Mouse (Mus musculus): ENCODE data around the gene Pf4. TPM values are rescaled to one million over a fixed set of nuclear protein-coding genes. Genes with fewer than 3 reads are reported as not detected.

Gene Pf4
- 4.8 TPM for polyA plus RNA-seq (2014; fragmentation: Illumina TruSeq; extraction: RNeasy Lipid Tissue Mini Kit (QIAGEN cat#74804); ENCODE audit: low read depth, low replicate concordance)

DNA sequence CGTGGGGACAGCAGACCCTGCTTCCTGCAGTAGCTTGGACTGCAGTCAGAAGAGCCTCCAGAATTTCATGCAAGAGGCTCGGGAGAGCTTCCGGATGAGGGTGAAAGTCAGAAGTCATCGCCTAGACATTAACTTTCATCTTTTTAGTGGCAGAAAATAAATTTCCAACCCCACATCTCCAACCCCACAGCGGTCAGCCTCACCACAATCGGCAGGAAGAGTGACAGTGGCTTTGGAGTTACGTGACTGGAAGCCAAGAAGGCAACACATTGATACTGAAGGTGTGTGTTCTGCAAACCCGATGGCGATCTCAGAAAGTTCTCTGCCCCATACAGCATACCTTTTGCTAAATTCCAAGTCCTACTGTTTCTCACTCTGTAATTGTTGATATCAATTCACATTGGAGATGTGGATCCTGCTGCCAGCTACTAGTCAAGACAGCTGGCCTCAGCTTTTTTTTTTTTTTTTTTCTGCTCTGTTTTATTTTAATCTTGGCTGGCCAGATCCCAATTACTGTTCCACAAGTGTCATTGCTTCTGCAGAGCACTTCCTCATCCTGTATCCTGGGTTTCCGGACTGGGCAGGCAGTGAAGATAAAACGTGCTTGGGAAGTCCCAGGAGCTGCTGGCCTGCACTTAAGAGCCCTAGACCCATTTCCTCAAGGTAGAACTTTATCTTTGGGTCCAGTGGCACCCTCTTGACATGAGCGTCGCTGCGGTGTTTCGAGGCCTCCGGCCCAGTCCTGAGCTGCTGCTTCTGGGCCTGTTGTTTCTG is at the start of gene Pf4:
Gene Pf4 (plus strand): TSS at position 556 of the 774 bp plus-strand sequence.

DNA sequence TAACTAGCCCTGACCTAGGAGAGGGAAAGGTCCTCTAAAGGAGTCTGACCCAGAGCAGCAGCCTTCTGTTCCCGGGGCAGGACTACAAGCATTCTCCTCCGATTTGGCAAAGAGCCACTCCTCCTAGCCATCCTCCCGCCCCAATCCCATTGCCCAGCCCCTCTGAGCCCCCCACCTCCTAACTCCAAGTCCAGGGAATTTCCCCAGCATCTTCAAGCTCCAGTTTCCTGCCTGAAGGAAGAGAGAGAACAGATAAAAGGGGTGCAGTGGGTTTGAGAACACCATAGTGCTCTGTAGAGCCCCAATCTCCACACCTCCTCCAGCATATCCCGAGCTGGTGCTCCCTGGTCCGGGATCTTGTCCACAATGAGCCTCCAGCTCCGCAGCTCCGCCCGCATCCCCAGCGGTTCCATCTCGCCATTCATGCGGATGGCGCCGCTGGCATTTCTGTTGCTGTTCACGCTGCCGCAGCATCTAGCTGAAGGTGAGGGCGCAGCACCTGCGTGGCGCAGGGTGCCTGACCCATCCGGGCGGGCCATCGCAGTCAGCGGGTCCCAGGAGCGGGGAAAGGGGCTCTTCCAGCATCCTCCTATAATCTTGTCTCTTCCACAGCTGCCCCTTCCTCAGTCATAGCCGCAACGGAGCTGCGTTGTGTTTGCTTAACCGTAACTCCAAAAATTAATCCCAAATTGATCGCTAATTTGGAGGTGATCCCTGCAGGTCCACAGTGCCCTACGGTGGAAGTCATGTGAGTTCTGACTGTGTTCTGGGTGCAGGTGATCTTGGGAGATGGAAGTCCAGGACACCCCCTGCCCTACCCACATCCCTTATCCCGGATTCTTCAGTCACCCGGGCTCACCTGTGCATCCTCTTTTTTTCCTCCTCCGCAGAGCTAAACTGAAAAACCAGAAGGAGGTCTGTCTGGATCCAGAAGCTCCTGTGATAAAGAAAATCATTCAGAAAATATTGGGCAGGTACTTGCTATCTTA is 12.9 kb upstream of the Pf4 start, which contains the start of gene Cxcl5:
Gene Cxcl5 (plus strand): TSS at position 284 of the 989 bp plus-strand sequence.

DNA sequence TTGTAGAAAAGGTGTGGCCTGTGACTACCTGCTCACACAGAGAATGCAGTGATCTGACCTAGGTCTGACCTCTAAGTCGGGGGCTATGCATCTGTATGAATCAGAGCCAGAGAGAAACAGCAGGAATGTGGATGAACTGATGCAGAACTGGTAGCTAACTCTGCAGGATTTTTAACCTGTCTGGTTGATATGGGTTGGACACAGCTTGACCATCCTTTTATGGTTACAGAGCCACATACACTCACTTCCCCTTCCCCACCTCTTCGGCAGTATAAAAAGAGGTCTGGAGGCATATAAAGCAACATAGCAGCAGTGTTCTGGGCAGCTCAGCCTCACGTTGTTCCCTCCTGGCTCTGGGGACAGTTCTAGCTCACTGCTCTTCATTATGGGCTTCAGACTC is 4.0 kb upstream of the Pf4 start, which contains the start of gene Ppbp:
Gene Ppbp (plus strand): TSS at position 301 of the 400 bp plus-strand sequence.

DNA sequence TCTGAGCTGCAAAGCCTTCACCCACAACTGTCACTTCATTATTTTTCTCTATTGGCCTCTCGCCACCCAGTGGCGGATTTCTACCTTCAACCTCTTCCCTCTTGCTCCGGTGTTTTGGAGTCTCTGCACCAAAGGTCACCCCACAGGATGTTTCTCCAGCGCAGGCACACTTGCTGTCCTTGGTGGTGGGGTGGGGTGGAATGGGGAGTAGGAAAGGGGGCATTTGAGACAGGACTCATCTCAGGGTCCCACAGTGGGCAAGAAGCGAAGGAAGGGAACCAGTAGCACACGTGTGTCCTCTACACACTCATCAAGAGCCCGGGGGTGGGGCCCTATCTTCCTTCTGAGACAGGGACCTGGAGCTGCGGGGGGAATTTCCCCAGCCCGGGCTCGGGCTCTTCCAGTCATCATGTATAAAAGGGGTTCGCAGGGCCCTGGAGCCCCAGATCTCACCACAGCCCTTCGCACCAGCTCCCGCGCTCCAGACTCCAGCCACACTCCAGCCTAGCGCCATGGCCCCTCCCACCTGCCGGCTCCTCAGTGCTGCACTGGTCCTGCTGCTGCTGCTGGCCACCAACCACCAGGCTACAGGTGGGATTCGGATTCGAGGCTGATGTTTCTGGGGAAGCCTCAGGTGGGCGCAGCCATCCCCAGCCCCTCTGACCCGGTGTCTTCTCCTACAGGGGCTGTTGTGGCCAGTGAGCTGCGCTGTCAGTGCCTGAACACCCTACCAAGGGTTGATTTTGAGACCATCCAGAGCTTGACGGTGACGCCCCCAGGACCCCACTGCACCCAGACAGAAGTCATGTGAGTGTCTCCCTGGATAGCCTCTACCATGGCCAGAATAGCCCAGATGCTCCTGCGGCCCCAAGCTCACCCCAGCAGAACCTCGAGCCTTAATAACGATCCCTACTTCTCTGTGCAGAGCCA is 13.7 kb downstream of the Pf4 start, which contains the start of gene Cxcl3:
Gene Cxcl3 (plus strand): TSS at position 445 of the 930 bp plus-strand sequence.

DNA sequence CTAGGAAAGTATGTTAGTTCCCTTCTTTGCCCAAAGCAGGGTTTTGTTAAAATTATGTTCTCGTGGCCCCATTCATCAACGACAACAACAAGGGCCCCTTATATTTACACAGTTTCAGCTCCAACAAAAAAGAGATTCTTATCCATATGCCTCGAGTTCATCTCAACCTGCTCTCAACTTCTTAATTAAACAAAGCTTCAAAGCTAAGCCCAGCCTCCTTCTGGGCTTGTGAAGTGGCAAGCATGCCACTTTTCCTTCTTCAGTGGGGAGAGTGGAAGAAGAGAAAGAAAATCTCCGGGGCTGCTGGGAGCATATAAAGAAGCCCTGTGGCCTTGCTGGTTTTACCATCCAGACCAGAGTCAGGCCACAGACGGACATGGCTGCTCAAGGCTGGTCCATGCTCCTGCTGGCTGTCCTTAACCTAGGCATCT is 22.0 kb downstream of the Pf4 start, which contains the start of gene Cxcl15:
Gene Cxcl15 (plus strand): TSS at position 340 of the 431 bp plus-strand sequence.

Other genes starting within 250 kb of the Pf4 start
- gene 5830473C10Rik, start 211.3 kb upstream of the Pf4 start, polyA plus RNA-seq (2014; fragmentation: Illumina TruSeq; extraction: RNeasy Lipid Tissue Mini Kit (QIAGEN cat#74804); ENCODE audit: low read depth, low replicate concordance), result not detected
- 0.90 TPM for gene Rassf6, start 131.8 kb upstream of the Pf4 start, polyA plus RNA-seq (2014; fragmentation: Illumina TruSeq; extraction: RNeasy Lipid Tissue Mini Kit (QIAGEN cat#74804); ENCODE audit: low read depth, low replicate concordance)
- gene Cxcl5, start 13.1 kb upstream of the Pf4 start, polyA plus RNA-seq (2014; fragmentation: Illumina TruSeq; extraction: RNeasy Lipid Tissue Mini Kit (QIAGEN cat#74804); ENCODE audit: low read depth, low replicate concordance), result not detected
- not detected for gene Ppbp, start 3.9 kb upstream of the Pf4 start, polyA plus RNA-seq (2014; fragmentation: Illumina TruSeq; extraction: RNeasy Lipid Tissue Mini Kit (QIAGEN cat#74804); ENCODE audit: low read depth, low replicate concordance)
- not detected for gene Cxcl3, start 13.7 kb downstream of the Pf4 start, polyA plus RNA-seq (2014; fragmentation: Illumina TruSeq; extraction: RNeasy Lipid Tissue Mini Kit (QIAGEN cat#74804); ENCODE audit: low read depth, low replicate concordance)
- gene Cxcl15, start 22.1 kb downstream of the Pf4 start, polyA plus RNA-seq (2014; fragmentation: Illumina TruSeq; extraction: RNeasy Lipid Tissue Mini Kit (QIAGEN cat#74804); ENCODE audit: low read depth, low replicate concordance), result not detected
- 0.41 TPM for gene Cxcl1, start 118.8 kb downstream of the Pf4 start, polyA plus RNA-seq (2014; fragmentation: Illumina TruSeq; extraction: RNeasy Lipid Tissue Mini Kit (QIAGEN cat#74804); ENCODE audit: low read depth, low replicate concordance)
- not detected for gene Cxcl2, start 131.4 kb downstream of the Pf4 start, polyA plus RNA-seq (2014; fragmentation: Illumina TruSeq; extraction: RNeasy Lipid Tissue Mini Kit (QIAGEN cat#74804); ENCODE audit: low read depth, low replicate concordance)
- 16.0 TPM for gene Mthfd2l, start 158.7 kb downstream of the Pf4 start, polyA plus RNA-seq (2014; fragmentation: Illumina TruSeq; extraction: RNeasy Lipid Tissue Mini Kit (QIAGEN cat#74804); ENCODE audit: low read depth, low replicate concordance)